Mouse (Mus musculus) neutrophil, adult 5-6 weeks (primary cell): ENCODE measurements around the gene Rcsd1. TPM values are rescaled to one million over a fixed set of nuclear protein-coding genes. Genes with fewer than 3 reads are reported as not detected.
"Not testable (repeated sequence)": the region's sequence is repeated elsewhere in the genome, so short reads cannot be mapped to it uniquely, and the experiment has no call there.

Source experiments
- ATAC-seq: fragments of 151-379, 151-347 bp; 2 replicates; pipeline ENCODE4 v1.8.0; 2017; ENCODE audit warnings: mild to moderate bottlenecking, moderate TSS enrichment; ENCODE audit not compliant: insufficient number of reproducible peaks, poor library complexity, low FRiP score, severe bottlenecking; ENCODE audit errors: extremely low read depth
- total RNA-seq: library from RNA; stranded (forward); fragments of 200-1000 nt; gene quantifications from 2 replicates; pipeline ENCODE4 v1.2.3, GENCODE M21; 2017

Rcsd1 gene
- total RNA-seq, 1 experiment from 2014 or later = 393 TPM

DNA sequence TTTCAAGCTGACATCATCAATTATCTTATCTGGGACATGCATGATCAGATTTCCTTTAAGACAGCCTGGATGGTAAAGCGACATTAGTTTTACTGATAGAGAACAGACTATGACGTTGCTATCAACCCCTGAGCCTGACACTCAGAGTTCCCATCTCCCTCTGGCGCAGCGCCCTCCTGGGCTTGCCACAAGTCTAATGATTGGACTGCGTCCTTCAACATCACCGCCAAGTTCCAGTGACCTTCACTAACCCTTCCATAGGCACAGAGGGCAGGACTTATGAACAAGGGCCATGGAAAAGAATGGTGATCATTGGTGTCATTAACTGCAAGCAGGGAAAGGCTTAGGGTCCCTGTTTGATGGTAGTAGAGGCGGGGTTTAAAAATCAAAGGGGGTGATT lies 12.7 kb downstream of the Rcsd1 start:
- ATAC-seq = no peak

- ATAC-seq = no peak
Measured at GRCm38 (mm10) chr1:165696040-165696439, 13.5 kb downstream of the Rcsd1 start.

DNA sequence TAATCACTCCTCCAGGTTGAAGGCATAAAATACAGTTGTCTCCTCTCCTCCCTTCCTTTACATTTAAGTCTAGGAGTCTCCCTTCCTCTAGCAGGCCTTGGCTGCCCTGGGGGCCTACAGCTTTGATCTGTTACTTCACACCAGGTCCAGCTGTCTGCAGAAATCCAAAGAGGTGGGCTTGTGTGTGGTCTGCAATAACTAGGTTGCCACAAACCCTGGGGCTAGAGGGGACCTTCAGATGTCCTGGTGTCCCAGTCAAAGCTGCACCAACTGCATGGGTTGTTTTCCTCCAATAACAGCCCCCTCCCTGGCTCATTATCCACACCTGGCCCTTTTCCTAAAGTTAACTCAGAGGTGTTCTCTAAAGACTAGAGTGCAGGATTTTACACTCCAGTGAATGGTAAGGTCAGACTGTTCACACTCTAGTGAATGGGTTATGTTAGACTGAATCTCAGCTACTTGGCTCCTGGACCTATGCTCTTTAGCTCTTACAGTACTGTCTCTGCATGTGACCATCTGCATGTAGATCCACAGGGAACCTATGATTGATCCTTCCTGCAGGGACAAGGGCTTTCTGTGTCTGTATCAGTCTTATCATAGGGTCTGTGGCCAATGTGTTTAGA lies 14.1 kb downstream of the Rcsd1 start:
- no peak for ATAC-seq

- no peak for ATAC-seq
Measured at GRCm38 (mm10) chr1:165693856-165694255, 15.7 kb downstream of the Rcsd1 start.

GRCm38 (mm10) chr1:165691516-165691915 lies 18.0 kb downstream of the Rcsd1 start:
- ATAC-seq = peak; percentile 87

GRCm38 (mm10) chr1:165689845-165690244 lies 19.7 kb downstream of the Rcsd1 start:
- no peak for ATAC-seq

DNA sequence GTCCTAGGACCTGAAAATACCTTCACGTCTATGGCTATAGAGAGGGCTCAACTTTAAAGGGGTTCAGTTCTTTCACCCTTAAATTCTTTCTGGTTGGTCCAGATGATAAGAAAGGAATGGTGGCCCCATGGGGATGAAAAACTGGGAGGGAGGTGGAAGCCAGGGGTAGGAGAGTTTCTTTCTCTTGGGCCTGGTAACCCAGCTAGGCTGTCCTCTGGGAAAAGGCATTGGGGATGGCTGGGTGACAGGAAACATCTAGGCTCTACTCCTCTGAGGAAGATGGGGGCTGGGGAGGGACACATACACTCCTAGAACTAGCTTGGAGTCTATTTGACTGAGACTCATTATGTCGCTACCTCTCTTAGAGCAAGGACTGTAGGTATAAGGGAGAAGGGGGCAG lies 21.7 kb downstream of the Rcsd1 start:
- ATAC-seq = no peak

DNA sequence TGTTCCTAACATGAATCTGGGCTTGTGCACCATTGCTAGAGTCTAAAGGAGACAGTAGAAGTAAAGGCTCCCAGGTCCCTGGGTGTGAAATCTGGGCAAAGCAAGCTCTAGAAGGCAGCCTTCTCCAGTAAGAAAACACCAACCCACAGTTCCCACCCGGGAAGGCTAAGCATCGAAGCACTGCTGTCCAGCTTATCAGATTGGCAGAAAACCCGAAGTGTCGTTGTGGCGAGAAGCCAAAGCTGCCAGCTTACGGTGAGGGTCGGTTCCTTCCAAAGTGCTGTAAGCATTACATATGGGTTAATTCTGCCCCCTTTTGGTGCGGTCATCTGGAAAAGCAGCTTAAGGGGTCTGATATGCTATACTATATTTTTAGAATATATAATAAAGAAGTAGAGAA lies 22.6 kb downstream of the Rcsd1 start:
- no peak for ATAC-seq

DNA sequence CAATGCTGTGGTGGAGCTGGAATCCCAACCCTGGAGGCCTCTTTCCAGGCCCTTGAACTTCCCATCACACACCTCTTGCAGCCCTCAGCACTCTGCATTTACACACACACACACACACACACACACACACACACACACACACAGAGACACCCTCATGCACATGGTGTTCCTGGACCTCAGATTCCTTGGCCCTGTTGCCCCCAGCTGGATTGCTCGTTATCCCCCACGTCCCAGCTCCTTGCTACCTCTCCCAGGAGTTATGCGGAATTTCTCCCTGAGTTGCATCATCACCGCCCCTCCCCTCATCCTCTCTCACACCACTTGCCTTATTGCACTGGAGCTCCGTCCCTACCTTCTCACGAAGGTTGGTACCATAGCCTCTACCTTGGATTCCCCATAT lies 23.2 kb downstream of the Rcsd1 start:
- ATAC-seq = no peak

- ATAC-seq = no peak
Measured at GRCm38 (mm10) chr1:165684261-165685203, 25.0 kb downstream of the Rcsd1 start.

DNA sequence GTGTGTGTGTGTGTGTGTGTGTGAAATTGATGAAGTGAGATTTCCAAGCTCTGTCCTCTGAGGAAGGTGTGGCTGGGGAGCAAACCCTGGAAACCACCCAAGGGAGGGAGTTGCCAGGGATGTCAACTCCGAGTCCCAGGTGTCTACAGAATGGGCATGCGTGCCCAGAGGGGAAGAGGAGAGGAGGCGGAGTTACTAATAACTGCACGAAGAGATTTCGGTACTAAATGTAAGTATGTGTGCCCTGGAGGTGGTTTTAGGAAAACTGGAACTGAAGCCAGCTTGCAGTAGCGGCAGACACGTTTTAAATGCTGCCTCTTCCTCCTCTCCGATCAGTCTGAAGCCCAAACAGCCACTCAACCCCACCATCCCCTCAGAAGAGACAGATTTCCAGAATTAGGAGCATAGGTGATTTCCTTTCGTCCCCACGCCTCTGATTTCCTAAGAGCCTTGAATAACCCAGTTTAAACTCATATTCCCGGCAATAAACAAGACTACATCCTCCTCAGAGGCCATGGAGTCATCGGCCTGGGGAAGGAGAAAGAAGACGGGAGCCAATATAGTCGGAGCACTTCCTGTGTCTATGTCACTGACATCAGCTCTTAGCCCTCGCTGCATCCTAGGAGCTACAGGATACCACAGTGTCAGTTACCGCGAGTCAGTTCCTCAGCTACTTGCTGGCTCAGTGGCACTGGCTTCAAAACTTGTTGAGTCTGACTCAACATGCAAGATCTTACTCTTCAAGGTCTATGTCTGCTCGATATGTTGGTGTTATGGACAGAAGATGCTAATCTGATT lies 27.3 kb downstream of the Rcsd1 start:
- ATAC-seq = no peak

- peak; percentile 52 for ATAC-seq
Measured at GRCm38 (mm10) chr1:165681045-165681794, 28.3 kb downstream of the Rcsd1 start.

DNA sequence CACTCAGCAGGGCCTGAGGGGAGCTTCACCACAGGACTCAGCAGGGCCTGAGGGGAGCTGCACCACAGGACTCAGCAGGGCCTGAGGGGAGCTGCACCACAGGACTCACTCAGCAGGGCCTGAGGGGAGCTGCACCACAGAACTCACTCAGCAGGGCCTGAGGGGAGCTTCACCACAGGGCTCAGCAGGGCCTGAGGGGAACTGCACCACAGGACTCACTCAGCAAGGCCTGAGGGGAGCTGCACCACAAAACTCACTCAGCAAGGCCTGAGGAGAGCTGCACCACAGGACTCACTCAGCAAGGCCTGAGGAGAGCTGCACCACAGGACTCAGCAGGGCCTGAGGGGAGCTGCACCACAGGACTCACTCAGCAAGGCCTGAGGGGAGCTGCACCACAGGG lies 29.5 kb downstream of the Rcsd1 start:
- not testable (repeated sequence) for ATAC-seq

DNA sequence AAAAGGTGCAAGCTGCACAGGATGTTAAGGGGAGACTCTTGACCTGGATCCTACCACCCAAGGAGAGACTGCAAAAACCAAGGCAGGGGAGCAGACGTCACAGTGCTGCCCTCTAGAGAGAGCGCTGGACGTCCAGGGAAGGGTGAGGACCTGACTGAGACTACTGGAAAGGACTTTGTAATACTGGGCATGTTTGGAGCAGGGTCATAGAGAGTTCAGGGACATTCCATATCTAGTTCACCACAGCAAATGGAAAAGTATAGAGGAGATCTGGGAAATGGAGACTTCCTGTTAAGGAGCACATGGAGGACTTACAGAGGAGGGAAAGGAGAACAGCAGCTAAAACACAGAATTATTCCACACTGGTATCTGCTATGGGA lies 29.9 kb downstream of the Rcsd1 start:
- ATAC-seq = no peak

DNA sequence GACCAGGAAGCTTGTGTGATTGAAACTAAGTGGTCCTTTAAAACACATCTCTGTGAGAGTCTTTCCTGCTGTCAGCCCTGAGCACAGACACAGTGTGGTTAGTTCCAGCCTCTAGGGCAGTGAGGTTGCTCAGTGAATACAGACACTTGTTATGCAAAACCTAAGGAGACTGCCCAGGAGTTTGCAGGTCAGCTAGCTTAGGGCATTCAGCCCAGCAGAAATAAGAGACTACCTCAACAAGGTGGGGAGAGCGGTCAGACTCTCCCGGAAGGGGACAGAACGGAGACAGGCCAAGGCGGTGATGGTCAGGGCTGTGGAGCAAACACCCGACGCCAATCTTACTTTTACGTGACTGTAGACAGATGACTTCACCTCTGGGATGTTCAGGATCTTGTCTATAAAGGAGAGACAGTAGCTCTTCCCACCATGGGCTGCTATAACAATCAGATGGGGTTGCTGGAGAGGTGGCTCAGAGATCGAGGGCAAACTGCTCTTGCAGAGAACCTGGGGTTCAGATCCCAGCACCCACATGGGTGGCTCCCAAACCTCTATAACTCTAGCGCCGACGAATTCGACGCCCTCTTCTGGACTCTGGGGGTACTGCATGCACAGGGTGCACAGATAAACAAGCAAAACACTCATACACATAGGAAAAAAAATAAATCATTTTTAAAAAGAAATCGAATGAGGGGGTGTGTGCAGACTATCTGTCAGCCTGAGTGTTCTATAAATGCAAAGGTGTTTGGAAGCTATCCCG lies 30.5 kb downstream of the Rcsd1 start:
- no peak for ATAC-seq

DNA sequence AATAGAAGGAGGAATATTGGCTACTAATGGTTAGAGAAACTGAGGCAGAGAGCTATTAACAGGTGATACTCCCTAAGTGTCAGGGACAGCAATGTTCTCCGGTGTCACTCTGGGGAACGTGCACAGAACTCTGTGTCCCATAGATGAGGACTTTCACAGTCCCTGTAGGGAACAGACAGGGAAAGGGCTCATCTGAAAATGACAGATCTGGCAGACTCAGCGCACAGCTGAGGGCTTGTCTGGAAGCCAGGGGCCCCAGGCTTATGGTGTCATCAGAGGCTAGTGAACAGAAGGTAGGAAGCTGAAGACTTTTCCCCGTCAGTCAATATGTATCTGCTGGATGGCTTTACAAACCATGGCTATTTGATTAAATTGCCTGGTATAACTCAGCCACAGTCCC lies 32.0 kb downstream of the Rcsd1 start:
- ATAC-seq = no peak

DNA sequence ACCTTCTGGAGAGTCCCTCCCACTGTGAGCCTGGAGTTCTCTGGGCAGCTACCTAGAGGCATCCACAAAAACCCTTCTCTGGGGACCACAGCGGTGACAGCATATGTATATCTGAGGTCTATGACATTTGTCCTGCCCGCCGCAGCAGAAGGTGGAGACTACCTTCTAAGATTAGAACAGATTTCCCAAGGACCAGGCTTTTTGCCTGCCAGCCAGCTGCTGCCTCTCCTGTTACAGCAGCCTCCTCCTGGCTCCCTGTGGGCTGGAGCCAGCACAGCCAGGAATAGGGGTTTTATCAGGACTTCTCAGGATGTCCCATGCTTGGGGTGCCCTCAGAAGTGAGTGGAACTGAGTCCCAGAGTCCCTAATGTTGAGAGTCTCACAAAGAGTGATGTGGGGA lies 32.6 kb downstream of the Rcsd1 start:
- no peak for ATAC-seq

- ATAC-seq = peak; percentile 77
Measured at GRCm38 (mm10) chr1:165675167-165675566, 34.4 kb downstream of the Rcsd1 start.
